Mouse (Mus musculus): Measurements from ENCODE around the gene Pex16. TPM values are rescaled to one million over a fixed set of nuclear protein-coding genes. Genes with fewer than 3 reads are reported as not detected.

The Pex16 gene
- polyA plus RNA-seq, 1 experiment from 2014 or later = 22.4 TPM

DNA sequence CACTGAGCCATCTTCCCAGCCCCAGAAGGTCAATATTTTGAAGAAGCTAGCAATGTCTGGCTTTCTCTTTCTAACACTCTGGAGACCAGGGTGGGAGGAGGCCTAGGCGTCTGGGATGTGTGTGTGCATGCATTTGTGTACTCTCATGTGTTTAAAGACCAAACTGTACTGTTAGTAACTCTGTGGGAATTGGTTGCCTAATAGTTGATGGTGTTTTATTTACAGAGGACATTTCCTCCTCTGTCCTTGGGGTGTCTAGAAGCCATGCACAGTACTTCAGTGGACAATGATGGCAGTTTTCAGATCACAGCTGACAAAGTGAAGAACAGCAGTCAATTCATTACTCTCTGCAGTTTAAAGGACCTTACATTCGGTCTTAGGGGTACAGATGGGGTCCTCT, 27.3 kb upstream of the Pex16 start:
- no peaks in the 10 kb centered on the region for H3K27me3 ChIP-seq (ENCODE audit: control insufficient read depth, insufficient read depth, low read length)
- peaks cover 5% of the 10 kb centered on the region for H3K36me3 ChIP-seq (ENCODE audit: control insufficient read depth, insufficient read depth, low read length)
- DNase-seq (ENCODE audit: low spot score) (no peak), ATAC-seq (ENCODE audit: insufficient read depth, low FRiP score, low TSS enrichment) (no peak)
- no peak overlapping the region for H3K4me2 ChIP-seq (ENCODE audit: low read depth)
- H3K27ac ChIP-seq (ENCODE audit: low read depth, low read length) = no peak overlapping the region
- H3K4me1 ChIP-seq (ENCODE audit: control insufficient read depth, insufficient read depth, low read length) = no peaks in the 10 kb centered on the region
- no peak overlapping the region for H3K4me3 ChIP-seq (ENCODE audit: low read depth, low read length)
- no peak overlapping the region for H3K9ac ChIP-seq (ENCODE audit: low read length)
- 86% methylated on average over 2 of the region's 2 CpGs for WGBS
- H3K9me3 ChIP-seq (ENCODE audit: control insufficient read depth, low read length) = no peaks in the 10 kb centered on the region

DNA sequence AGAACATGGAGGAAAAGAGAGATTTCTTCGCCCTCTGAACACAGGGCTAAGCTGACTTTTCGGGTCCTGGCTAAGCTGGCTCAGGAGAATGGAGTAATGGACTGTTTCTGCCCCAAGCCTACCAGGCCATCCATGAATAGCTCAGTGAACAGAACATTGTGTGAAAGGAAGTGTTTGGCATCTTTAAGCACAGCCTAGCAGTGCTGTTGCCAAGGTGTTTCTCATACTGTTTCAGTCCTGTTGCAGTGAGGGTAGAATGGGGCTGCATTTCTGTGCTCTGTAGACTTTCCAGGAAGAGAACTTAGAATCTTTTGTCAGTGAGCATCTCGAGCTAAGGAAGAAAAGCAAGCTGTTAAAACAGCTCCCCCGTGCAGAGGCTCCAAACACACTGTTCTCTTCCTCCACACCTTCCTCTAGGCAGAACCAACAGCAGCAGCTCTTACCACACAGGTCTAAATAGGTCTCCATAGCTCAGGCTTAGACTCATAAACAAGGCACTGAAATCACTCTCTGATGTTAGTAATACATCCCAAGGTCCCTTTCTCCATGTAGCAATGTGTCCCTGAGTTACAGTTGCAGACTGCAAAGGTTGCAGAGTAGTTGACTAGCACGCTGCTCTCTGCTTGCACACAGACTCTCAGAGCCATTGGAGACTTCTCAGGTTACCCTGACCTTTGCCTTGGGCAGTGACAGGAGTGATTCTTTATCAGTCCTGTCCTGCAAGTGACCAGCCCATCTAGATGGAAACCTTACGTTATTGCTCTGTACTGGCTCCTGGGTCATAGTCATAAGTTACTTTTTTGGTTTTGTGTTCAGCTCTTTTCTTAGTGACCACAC, 24.7 kb upstream of the Pex16 start:
- Histone ChIP-seq H3K27ac (ENCODE audit: low read depth, low read length) (no peak overlapping the region), H3K36me3 (ENCODE audit: control insufficient read depth, insufficient read depth, low read length) (peaks cover 5% of the 10 kb centered on the region), H3K4me3 (ENCODE audit: low read depth, low read length) (no peak overlapping the region), H3K4me1 (ENCODE audit: control insufficient read depth, insufficient read depth, low read length) (no peaks in the 10 kb centered on the region), H3K27me3 (ENCODE audit: control insufficient read depth, insufficient read depth, low read length) (no peaks in the 10 kb centered on the region), H3K4me2 (ENCODE audit: low read depth) (no peak overlapping the region), H3K9me3 (ENCODE audit: control insufficient read depth, low read length) (no peaks in the 10 kb centered on the region), H3K9ac (ENCODE audit: low read length) (no peak overlapping the region)
- 70% methylated on average over 6 of the region's 6 CpGs for WGBS
- ATAC-seq (ENCODE audit: insufficient read depth, low FRiP score, low TSS enrichment) = no peak
- DNase-seq (ENCODE audit: low spot score) = no peak

DNA sequence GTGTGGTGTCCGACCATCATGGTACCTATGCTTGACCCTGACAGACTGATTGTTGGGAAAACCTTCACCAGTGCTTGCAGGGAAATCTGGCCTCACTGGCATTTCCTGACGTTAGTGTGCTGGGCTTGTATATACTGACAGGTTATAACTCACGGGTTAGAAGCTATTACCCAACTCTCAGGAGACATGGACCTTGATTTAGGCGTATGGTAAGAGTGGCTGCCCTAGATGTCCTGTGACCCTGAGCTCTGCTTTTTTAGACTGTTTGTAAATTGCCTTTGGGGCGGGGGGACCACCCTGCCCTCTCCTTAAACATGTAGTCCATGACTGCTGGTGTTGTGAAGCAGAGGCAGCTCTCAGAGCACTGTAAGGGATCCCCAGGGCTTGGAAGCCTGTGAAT, 23.8 kb upstream of the Pex16 start:
- ATAC-seq (ENCODE audit: insufficient read depth, low FRiP score, low TSS enrichment) (no peak), DNase-seq (ENCODE audit: low spot score) (no peak)
- no peaks in the 10 kb centered on the region for H3K27me3 ChIP-seq (ENCODE audit: control insufficient read depth, insufficient read depth, low read length)
- H3K9ac ChIP-seq (ENCODE audit: low read length) = no peak overlapping the region
- H3K4me3 ChIP-seq (ENCODE audit: low read depth, low read length) = no peak overlapping the region
- H3K27ac ChIP-seq (ENCODE audit: low read depth, low read length) = no peak overlapping the region
- H3K4me1 ChIP-seq (ENCODE audit: control insufficient read depth, insufficient read depth, low read length) = no peaks in the 10 kb centered on the region
- H3K9me3 ChIP-seq (ENCODE audit: control insufficient read depth, low read length) = no peaks in the 10 kb centered on the region
- H3K4me2 ChIP-seq (ENCODE audit: low read depth) = no peak overlapping the region
- H3K36me3 ChIP-seq (ENCODE audit: control insufficient read depth, insufficient read depth, low read length) = peaks cover 5% of the 10 kb centered on the region
- WGBS = 68% methylated on average over 5 of the region's 5 CpGs

DNA sequence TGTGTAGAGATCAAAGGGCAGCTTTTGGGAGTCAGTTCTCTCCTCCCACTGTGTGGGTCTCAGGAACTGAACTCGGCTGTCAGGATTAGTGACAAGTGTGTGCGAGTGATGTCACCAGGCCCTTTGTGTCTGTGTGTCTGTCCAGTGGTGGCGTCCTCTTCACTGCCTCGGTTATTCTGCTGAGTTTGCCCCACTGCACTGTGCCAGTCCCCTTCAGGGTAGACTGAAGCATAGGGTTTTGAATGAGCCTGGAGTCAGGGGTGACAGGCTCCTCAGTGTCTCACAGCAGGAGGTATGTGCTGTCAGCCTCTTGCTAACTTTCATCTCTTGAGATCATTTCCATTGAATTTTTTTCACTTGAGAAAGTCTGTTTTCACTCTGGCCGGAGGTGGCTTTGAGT, 21.1 kb upstream of the Pex16 start:
- Histone ChIP-seq H3K27ac (ENCODE audit: low read depth, low read length) (no peak overlapping the region), H3K27me3 (ENCODE audit: control insufficient read depth, insufficient read depth, low read length) (no peaks in the 10 kb centered on the region), H3K9ac (ENCODE audit: low read length) (no peak overlapping the region), H3K4me1 (ENCODE audit: control insufficient read depth, insufficient read depth, low read length) (no peaks in the 10 kb centered on the region), H3K9me3 (ENCODE audit: control insufficient read depth, low read length) (no peaks in the 10 kb centered on the region), H3K4me2 (ENCODE audit: low read depth) (no peak overlapping the region), H3K4me3 (ENCODE audit: low read depth, low read length) (no peak overlapping the region), H3K36me3 (ENCODE audit: control insufficient read depth, insufficient read depth, low read length) (peaks cover 5% of the 10 kb centered on the region)
- 52% methylated on average over 5 of the region's 5 CpGs for WGBS
- ATAC-seq (ENCODE audit: insufficient read depth, low FRiP score, low TSS enrichment) (no peak), DNase-seq (ENCODE audit: low spot score) (no peak)

DNA sequence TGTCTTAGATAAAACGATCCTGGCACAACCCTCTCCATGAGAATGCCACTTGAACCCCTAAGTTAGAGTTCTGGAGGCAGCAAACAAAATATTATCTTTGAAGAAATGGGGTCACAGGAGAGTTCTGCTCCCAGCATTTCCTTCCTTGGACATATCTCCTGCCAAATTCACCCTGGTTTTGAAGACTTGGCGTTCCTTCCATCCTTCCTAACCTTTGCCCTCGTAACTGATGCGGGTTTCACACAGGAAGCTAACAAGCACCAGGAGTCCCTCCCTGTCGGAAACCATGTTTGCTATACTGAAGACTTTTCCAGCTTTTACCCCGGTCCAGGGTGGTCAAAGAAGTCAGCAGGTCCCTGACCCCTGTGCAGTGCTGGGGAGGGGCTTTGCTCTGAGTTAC, 20.3 kb upstream of the Pex16 start:
- Histone ChIP-seq H3K27ac (ENCODE audit: low read depth, low read length) (no peak overlapping the region), H3K9ac (ENCODE audit: low read length) (no peak overlapping the region)
- WGBS = 58% methylated on average over 6 of the region's 6 CpGs

DNA sequence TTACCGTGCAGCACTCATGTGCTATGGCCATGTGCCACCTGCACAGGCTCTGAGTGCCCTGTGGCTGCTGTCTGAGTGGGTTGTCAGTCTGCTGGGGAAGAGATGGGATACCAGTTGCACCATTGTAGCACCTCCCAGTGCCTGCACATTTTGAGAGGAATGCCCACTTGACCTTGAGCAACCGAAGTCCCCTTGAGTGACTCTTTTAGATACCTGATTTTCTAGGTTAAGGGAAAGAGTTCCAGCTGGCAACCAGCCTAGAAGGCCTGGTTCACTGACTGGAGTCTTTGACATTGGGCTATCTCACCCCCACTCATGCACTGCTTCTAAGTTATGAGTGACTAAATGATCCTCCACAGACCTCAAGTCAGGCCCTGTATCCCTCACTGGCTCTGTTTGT, 15.2 kb upstream of the Pex16 start:
- Histone ChIP-seq H3K4me3 (ENCODE audit: low read depth, low read length) (no peak overlapping the region), H3K9me3 (ENCODE audit: control insufficient read depth, low read length) (no peaks in the 10 kb centered on the region), H3K27ac (ENCODE audit: low read depth, low read length) (no peak overlapping the region), H3K36me3 (ENCODE audit: control insufficient read depth, insufficient read depth, low read length) (peaks cover 6% of the 10 kb centered on the region), H3K4me2 (ENCODE audit: low read depth) (no peak overlapping the region), H3K9ac (ENCODE audit: low read length) (no peak overlapping the region), H3K27me3 (ENCODE audit: control insufficient read depth, insufficient read depth, low read length) (no peaks in the 10 kb centered on the region), H3K4me1 (ENCODE audit: control insufficient read depth, insufficient read depth, low read length) (no peaks in the 10 kb centered on the region)
- DNase-seq (ENCODE audit: low spot score) = no peak
- ATAC-seq (ENCODE audit: insufficient read depth, low FRiP score, low TSS enrichment) = no peak
- 91% methylated on average over 2 of the region's 2 CpGs for WGBS

More for the DNA sequence above, 20.3 kb upstream of the Pex16 start:
- H3K9me3 ChIP-seq (ENCODE audit: control insufficient read depth, low read length) = no peaks in the 10 kb centered on the region
- DNase-seq (ENCODE audit: low spot score) = no peak
- no peak overlapping the region for H3K4me3 ChIP-seq (ENCODE audit: low read depth, low read length)
- no peaks in the 10 kb centered on the region for H3K27me3 ChIP-seq (ENCODE audit: control insufficient read depth, insufficient read depth, low read length)
- no peak for ATAC-seq (ENCODE audit: insufficient read depth, low FRiP score, low TSS enrichment)
- peaks cover 2% of the 10 kb centered on the region for H3K36me3 ChIP-seq (ENCODE audit: control insufficient read depth, insufficient read depth, low read length)
- H3K4me1 ChIP-seq (ENCODE audit: control insufficient read depth, insufficient read depth, low read length) = no peaks in the 10 kb centered on the region
- H3K4me2 ChIP-seq (ENCODE audit: low read depth) = no peak overlapping the region

DNA sequence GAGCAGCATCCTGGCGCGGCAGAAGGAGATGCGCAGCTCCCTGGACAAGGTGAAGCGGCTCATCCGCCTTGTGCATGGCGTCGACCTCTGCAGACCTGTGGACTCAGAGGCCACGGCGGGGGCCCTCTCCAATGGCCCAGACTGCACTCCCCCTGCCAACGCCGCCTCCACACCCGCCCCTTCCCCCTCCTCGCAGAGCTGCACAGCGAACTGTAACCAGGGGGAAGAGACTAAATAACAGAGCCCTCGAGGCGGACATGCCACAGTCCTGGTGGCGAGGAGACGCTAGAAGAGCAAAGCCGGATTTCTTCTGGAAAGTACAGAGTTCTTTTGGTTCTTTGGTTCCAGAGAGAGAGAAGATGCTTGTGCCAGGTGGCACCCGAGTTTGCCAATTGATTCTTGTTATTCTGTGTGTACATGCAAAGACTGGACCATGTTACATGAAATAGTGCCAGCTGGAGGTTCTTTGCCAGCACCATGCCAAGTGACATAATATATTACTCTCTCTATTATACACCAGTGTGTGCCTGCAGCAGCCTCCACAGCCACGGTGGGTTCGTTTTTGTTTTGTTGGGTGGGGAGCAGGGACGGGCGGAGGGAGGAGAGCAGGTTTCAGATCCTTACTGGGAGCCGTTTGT, 14.2 kb upstream of the Pex16 start:
- Histone ChIP-seq H3K4me2 (ENCODE audit: low read depth) (no peak overlapping the region), H3K27me3 (ENCODE audit: control insufficient read depth, insufficient read depth, low read length) (no peaks in the 10 kb centered on the region), H3K4me3 (ENCODE audit: low read depth, low read length) (no peak overlapping the region), H3K27ac (ENCODE audit: low read depth, low read length) (no peak overlapping the region), H3K9ac (ENCODE audit: low read length) (no peak overlapping the region), H3K36me3 (ENCODE audit: control insufficient read depth, insufficient read depth, low read length) (peaks cover 6% of the 10 kb centered on the region; the same call in 1 of the 2 replicates), H3K4me1 (ENCODE audit: control insufficient read depth, insufficient read depth, low read length) (no peaks in the 10 kb centered on the region), H3K9me3 (ENCODE audit: control insufficient read depth, low read length) (no peaks in the 10 kb centered on the region)
- ATAC-seq (ENCODE audit: insufficient read depth, low FRiP score, low TSS enrichment) (no peak), DNase-seq (ENCODE audit: low spot score) (peak; percentile 9)
- 77% methylated on average over 25 of the region's 25 CpGs for WGBS

DNA sequence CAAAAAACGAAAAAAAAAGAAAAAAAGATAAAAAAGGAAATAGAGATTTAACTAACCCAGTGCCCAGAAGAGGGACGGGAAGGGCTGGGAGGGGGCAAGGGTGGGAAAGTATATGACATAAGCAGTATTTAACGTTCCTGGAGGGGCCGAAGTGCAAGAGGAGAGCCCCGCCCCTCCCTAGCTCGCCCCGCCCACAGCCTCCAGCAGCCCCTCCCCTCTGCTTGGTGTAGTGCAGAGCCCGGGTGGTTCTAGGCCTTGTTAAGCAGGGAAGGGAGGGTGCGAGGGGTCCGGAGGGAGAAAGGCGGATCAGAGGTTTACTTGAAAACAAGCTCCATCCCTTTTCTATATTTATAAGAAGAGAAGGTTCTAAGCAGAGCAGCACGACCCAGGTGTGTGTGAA, 13.6 kb upstream of the Pex16 start:
- ATAC-seq (ENCODE audit: insufficient read depth, low FRiP score, low TSS enrichment) (0 out of 2 replicates have a peak, but pooled peaks have one; percentile 48), DNase-seq (ENCODE audit: low spot score) (peak; percentile 19)
- Histone ChIP-seq H3K9me3 (ENCODE audit: control insufficient read depth, low read length) (no peaks in the 10 kb centered on the region), H3K36me3 (ENCODE audit: control insufficient read depth, insufficient read depth, low read length) (peaks cover 6% of the 10 kb centered on the region; the same call in 1 of the 2 replicates), H3K4me3 (ENCODE audit: low read depth, low read length) (no peak overlapping the region), H3K4me1 (ENCODE audit: control insufficient read depth, insufficient read depth, low read length) (no peaks in the 10 kb centered on the region), H3K27me3 (ENCODE audit: control insufficient read depth, insufficient read depth, low read length) (no peaks in the 10 kb centered on the region), H3K27ac (ENCODE audit: low read depth, low read length) (no peak overlapping the region), H3K4me2 (ENCODE audit: low read depth) (no peak overlapping the region), H3K9ac (ENCODE audit: low read length) (no peak overlapping the region)
- WGBS = 33% methylated on average over 11 of the region's 12 CpGs

DNA sequence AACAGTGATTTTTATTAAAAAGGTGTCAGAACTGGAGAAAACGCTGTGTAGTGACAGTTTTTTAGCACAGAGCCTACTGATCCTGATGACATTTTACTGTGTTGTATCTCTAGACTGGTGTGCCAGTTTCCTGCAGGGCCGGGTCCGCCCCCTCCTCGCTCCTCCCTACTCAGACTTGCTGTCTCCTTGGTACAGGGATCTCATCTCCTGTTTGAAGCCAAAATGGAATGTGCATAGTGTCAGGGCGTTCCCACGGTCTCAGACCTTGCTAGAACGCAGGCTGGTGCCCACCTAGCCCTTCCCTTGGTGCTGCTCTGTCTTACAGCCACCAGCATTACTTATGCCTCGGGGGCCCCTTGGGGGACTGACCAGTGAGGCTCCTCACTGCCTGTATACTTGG, 12.7 kb upstream of the Pex16 start:
- Histone ChIP-seq H3K36me3 (ENCODE audit: control insufficient read depth, insufficient read depth, low read length) (peaks cover 6% of the 10 kb centered on the region; the same call in 1 of the 2 replicates), H3K27ac (ENCODE audit: low read depth, low read length) (no peak overlapping the region), H3K4me3 (ENCODE audit: low read depth, low read length) (no peak overlapping the region), H3K27me3 (ENCODE audit: control insufficient read depth, insufficient read depth, low read length) (no peaks in the 10 kb centered on the region), H3K9me3 (ENCODE audit: control insufficient read depth, low read length) (no peaks in the 10 kb centered on the region), H3K4me1 (ENCODE audit: control insufficient read depth, insufficient read depth, low read length) (no peaks in the 10 kb centered on the region), H3K4me2 (ENCODE audit: low read depth) (no peak overlapping the region), H3K9ac (ENCODE audit: low read length) (no peak overlapping the region)
- DNase-seq (ENCODE audit: low spot score) (no peak), ATAC-seq (ENCODE audit: insufficient read depth, low FRiP score, low TSS enrichment) (no peak)
- WGBS = 91% methylated on average over 8 of the region's 8 CpGs
